Mouse (Mus musculus) ES-E14 (cell line): ENCODE data around the gene Cfap70.

Experiments used
- CHD2 ChIP-seq: IDR thresholded peaks from 2 replicates; pipeline ENCODE4 v1.6.1; 2014; ENCODE audit warnings: mild to moderate bottlenecking, low read depth, low read length, inconsistent platforms
- MAFK ChIP-seq: IDR thresholded peaks from 2 replicates; pipeline ENCODE4 v1.6.1; 2014; ENCODE audit warnings: mild to moderate bottlenecking, low read depth, low read length, inconsistent platforms; ENCODE audit not compliant: insufficient read depth
- ZC3H11A ChIP-seq: IDR thresholded peaks from 2 replicates; pipeline ENCODE4 v1.6.1; 2012; ENCODE audit warnings: low read depth, mild to moderate bottlenecking, inconsistent platforms, low read length, borderline replicate concordance

GRCm38 (mm10) chr14:20389446-20390079 is 62.5 kb downstream of the Cfap70 start:
- TF ChIP-seq MAFK = no peak
- TF ChIP-seq ZC3H11A = no peak
- no peak for TF ChIP-seq CHD2
